Mouse (Mus musculus): ENCODE data around the gene Gm20888.
"Not testable (repeated sequence)": the region's sequence is repeated elsewhere in the genome, so short reads cannot be mapped to it uniquely, and the experiment has no call there.

Gm20888 gene

GRCm38 (mm10) chrY:70441582-70441981 lies at the start of gene Gm20888:
Gene Gm20888 (plus strand): TSS chrY:70441882.
- DNase-seq = not testable (repeated sequence)
